Mouse (Mus musculus) cerebellum, adult 8-10 months (tissue): ENCODE results near the gene Gk.

Source experiments
- DNase-seq: peaks from one replicate; pipeline ENCODE4 v3.0.0; 2022

The Gk gene

GRCm38 (mm10) chrX:85776544-85777087, at the start of gene Gk:
Gene Gk (minus strand): TSS chrX:85776819.
- peak; percentile 96 for DNase-seq

- DNase-seq = no peak
Measured at GRCm38 (mm10) chrX:85804706-85805376, 28.2 kb upstream of the Gk start.

GRCm38 (mm10) chrX:85803006-85803405, 26.4 kb upstream of the Gk start:
- no peak for DNase-seq

- no peak for DNase-seq
Measured at GRCm38 (mm10) chrX:85797449-85797848, 20.8 kb upstream of the Gk start.

GRCm38 (mm10) chrX:85778346-85778745, 1.7 kb upstream of the Gk start:
- no peak for DNase-seq

GRCm38 (mm10) chrX:85777141-85777540, 522 bp upstream of the Gk start:
- no peak for DNase-seq

- DNase-seq = no peak
Measured at GRCm38 (mm10) chrX:85775879-85776543, 608 bp downstream of the Gk start.

- no peak for DNase-seq
Measured at GRCm38 (mm10) chrX:85771303-85771702, 5.3 kb downstream of the Gk start.

GRCm38 (mm10) chrX:85770747-85771146, 5.9 kb downstream of the Gk start:
- DNase-seq = no peak

GRCm38 (mm10) chrX:85768578-85768977, 8.0 kb downstream of the Gk start:
- DNase-seq = no peak

- DNase-seq = no peak
Measured at GRCm38 (mm10) chrX:85756005-85756404, 20.6 kb downstream of the Gk start.

- no peak for DNase-seq
Measured at GRCm38 (mm10) chrX:85743837-85744236, 32.8 kb downstream of the Gk start.

- DNase-seq = no peak
Measured at GRCm38 (mm10) chrX:85733228-85733627, 43.4 kb downstream of the Gk start.

GRCm38 (mm10) chrX:85731133-85731938, 45.3 kb downstream of the Gk start:
- DNase-seq = no peak

GRCm38 (mm10) chrX:85721226-85721625, 55.4 kb downstream of the Gk start:
- no peak for DNase-seq

- DNase-seq = no peak
Measured at GRCm38 (mm10) chrX:85710399-85710798, 66.2 kb downstream of the Gk start.

- DNase-seq = no peak
Measured at GRCm38 (mm10) chrX:85705715-85706114, 70.9 kb downstream of the Gk start.

- DNase-seq = no peak
Measured at GRCm38 (mm10) chrX:85683723-85684122, 92.9 kb downstream of the Gk start.

- DNase-seq = no peak
Measured at GRCm38 (mm10) chrX:85682125-85682524, 94.5 kb downstream of the Gk start.

GRCm38 (mm10) chrX:85676808-85677207, 99.8 kb downstream of the Gk start:
- DNase-seq = peak; percentile 23
